Mouse (Mus musculus): ENCODE data around the gene Rapsn. TPM values are rescaled to one million over a fixed set of nuclear protein-coding genes. Genes with fewer than 3 reads are reported as not detected.
A peak's percentile ranks its signal among the peaks of the same experiment; 100 is the strongest.
"Not testable (repeated sequence)": the region's sequence is repeated elsewhere in the genome, so short reads cannot be mapped to it uniquely, and the experiment has no call there.

The Rapsn gene
- polyA plus RNA-seq, 1 experiment from 2014 or later, result 31.0 TPM

- 61% methylated on average over 8 of the region's 8 CpGs for WGBS
- ATAC-seq (ENCODE audit: insufficient number of reproducible peaks, insufficient read depth, low FRiP score, low read depth), result no peak
- H3K4me1 ChIP-seq (ENCODE audit: control insufficient read depth in 2 of 2, insufficient read depth in 2 of 2, low read length in 2 of 2), result peaks cover 8 to 9% of the 10 kb centered on the region in 2 experiments; a peak in 3 of 4 replicates
- H3K4me3 ChIP-seq (ENCODE audit: control insufficient read depth in 1 of 2, insufficient read depth in 1 of 2, low read depth in 1 of 2, low read length in 2 of 2), result no peak overlapping the region
- no peak overlapping the region for H3K9ac ChIP-seq (ENCODE audit: low read length)
- H3K27me3 ChIP-seq (ENCODE audit: control insufficient read depth, insufficient read depth, low read length), result no peaks in the 10 kb centered on the region
- no peaks in the 10 kb centered on the region for H3K9me3 ChIP-seq (ENCODE audit: control insufficient read depth, low read length)
- no peak overlapping the region for H3K27ac ChIP-seq (replicated peaks in 1 of 2; ENCODE audit: control insufficient read depth in 1 of 2, insufficient read depth in 1 of 2, low read depth in 2 of 2, low read length in 2 of 2)
- no peaks in the 10 kb centered on the region for H3K36me3 ChIP-seq (ENCODE audit: control insufficient read depth, insufficient read depth, low read length)
- H3K4me2 ChIP-seq (ENCODE audit: low read length), result no peak overlapping the region
Observed at GRCm38 (mm10) chr2:91041786-91042185, 6.4 kb downstream of the Rapsn start.

- H3K36me3 ChIP-seq (ENCODE audit: control insufficient read depth, insufficient read depth, low read length), result no peaks in the 10 kb centered on the region
Observed at GRCm38 (mm10) chr2:91042651-91043398, 7.4 kb downstream of the Rapsn start.

GRCm38 (mm10) chr2:91044727-91045126, 9.3 kb downstream of the Rapsn start:
- no peaks in the 10 kb centered on the region for H3K9me3 ChIP-seq (ENCODE audit: control insufficient read depth, low read length)
- peaks cover 8 to 9% of the 10 kb centered on the region in 2 experiments; a peak in 3 of 4 replicates for H3K4me1 ChIP-seq (ENCODE audit: control insufficient read depth in 2 of 2, insufficient read depth in 2 of 2, low read length in 2 of 2)
- no peak overlapping the region for H3K4me3 ChIP-seq (ENCODE audit: control insufficient read depth in 1 of 2, insufficient read depth in 1 of 2, low read depth in 1 of 2, low read length in 2 of 2)
- H3K27me3 ChIP-seq (ENCODE audit: control insufficient read depth, insufficient read depth, low read length), result no peaks in the 10 kb centered on the region
- H3K27ac ChIP-seq (replicated peaks in 1 of 2; ENCODE audit: control insufficient read depth in 1 of 2, insufficient read depth in 1 of 2, low read depth in 2 of 2, low read length in 2 of 2), result no peak overlapping the region
- no peak for ATAC-seq (ENCODE audit: insufficient number of reproducible peaks, insufficient read depth, low FRiP score, low read depth)
- WGBS, result 64% methylated on average over 13 of the region's 13 CpGs
- no peaks in the 10 kb centered on the region for H3K36me3 ChIP-seq (ENCODE audit: control insufficient read depth, insufficient read depth, low read length)
- H3K9ac ChIP-seq (ENCODE audit: low read length), result no peak overlapping the region
- no peak overlapping the region for H3K4me2 ChIP-seq (ENCODE audit: low read length)

More at GRCm38 (mm10) chr2:91042651-91043398, 7.4 kb downstream of the Rapsn start:
- no peaks in the 10 kb centered on the region for H3K27me3 ChIP-seq (ENCODE audit: control insufficient read depth, insufficient read depth, low read length)
- H3K9ac ChIP-seq (ENCODE audit: low read length), result no peak overlapping the region
- peaks cover 8 to 9% of the 10 kb centered on the region in 2 experiments; a peak in 3 of 4 replicates for H3K4me1 ChIP-seq (ENCODE audit: control insufficient read depth in 2 of 2, insufficient read depth in 2 of 2, low read length in 2 of 2)
- H3K4me3 ChIP-seq (ENCODE audit: control insufficient read depth in 1 of 2, insufficient read depth in 1 of 2, low read depth in 1 of 2, low read length in 2 of 2), result no peak overlapping the region
- no peaks in the 10 kb centered on the region for H3K9me3 ChIP-seq (ENCODE audit: control insufficient read depth, low read length)
- WGBS, result 66% methylated on average over 21 of the region's 21 CpGs
- no peak overlapping the region for H3K27ac ChIP-seq (replicated peaks in 1 of 2; ENCODE audit: control insufficient read depth in 1 of 2, insufficient read depth in 1 of 2, low read depth in 2 of 2, low read length in 2 of 2)
- H3K4me2 ChIP-seq (ENCODE audit: low read length), result no peak overlapping the region
- ATAC-seq (ENCODE audit: insufficient number of reproducible peaks, insufficient read depth, low FRiP score, low read depth), result no peak

GRCm38 (mm10) chr2:91045805-91046204, 10.4 kb downstream of the Rapsn start:
- H3K9ac ChIP-seq (ENCODE audit: low read length); H3K4me1 ChIP-seq (ENCODE audit: control insufficient read depth in 2 of 2, insufficient read depth in 2 of 2, low read length in 2 of 2); H3K27ac ChIP-seq (replicated peaks in 1 of 2; ENCODE audit: control insufficient read depth in 1 of 2, insufficient read depth in 1 of 2, low read depth in 2 of 2, low read length in 2 of 2); H3K4me2 ChIP-seq (ENCODE audit: low read length); H3K9me3 ChIP-seq (ENCODE audit: control insufficient read depth, low read length); H3K4me3 ChIP-seq (ENCODE audit: control insufficient read depth in 1 of 2, insufficient read depth in 1 of 2, low read depth in 1 of 2, low read length in 2 of 2); H3K36me3 ChIP-seq (ENCODE audit: control insufficient read depth, insufficient read depth, low read length); ATAC-seq (ENCODE audit: insufficient number of reproducible peaks, insufficient read depth, low FRiP score, low read depth); H3K27me3 ChIP-seq (ENCODE audit: control insufficient read depth, insufficient read depth, low read length): not testable (repeated sequence)
- WGBS, result 80% methylated on average over 1 of the region's 1 CpGs

- Histone ChIP-seq H3K27me3 (ENCODE audit: control insufficient read depth, insufficient read depth, low read length) (no peaks in the 10 kb centered on the region), H3K27ac (replicated peaks in 1 of 2; ENCODE audit: control insufficient read depth in 1 of 2, insufficient read depth in 1 of 2, low read depth in 2 of 2, low read length in 2 of 2) (no peak overlapping the region), H3K36me3 (ENCODE audit: control insufficient read depth, insufficient read depth, low read length) (peaks cover 12% of the 10 kb centered on the region; the same call in 1 of the 2 replicates), H3K4me1 (ENCODE audit: control insufficient read depth in 2 of 2, insufficient read depth in 2 of 2, low read length in 2 of 2) (peaks cover 8 to 9% of the 10 kb centered on the region in 2 experiments; a peak in 3 of 4 replicates), H3K9ac (ENCODE audit: low read length) (no peak overlapping the region), H3K9me3 (ENCODE audit: control insufficient read depth, low read length) (no peaks in the 10 kb centered on the region), H3K4me2 (ENCODE audit: low read length) (no peak overlapping the region), H3K4me3 (ENCODE audit: control insufficient read depth in 1 of 2, insufficient read depth in 1 of 2, low read depth in 1 of 2, low read length in 2 of 2) (no peak overlapping the region)
- ATAC-seq (ENCODE audit: insufficient number of reproducible peaks, insufficient read depth, low FRiP score, low read depth), result no peak
- 76% methylated on average over 9 of the region's 9 CpGs for WGBS
Observed at GRCm38 (mm10) chr2:91047359-91047758, 11.9 kb downstream of the Rapsn start.

- H3K36me3 ChIP-seq (ENCODE audit: control insufficient read depth, insufficient read depth, low read length), result peaks cover 31% of the 10 kb centered on the region
- WGBS, result 68% methylated on average over 3 of the region's 3 CpGs
Observed at GRCm38 (mm10) chr2:91051917-91052316, 16.5 kb downstream of the Rapsn start.

GRCm38 (mm10) chr2:91052752-91053151, 17.3 kb downstream of the Rapsn start:
- H3K4me1 ChIP-seq (ENCODE audit: control insufficient read depth in 2 of 2, insufficient read depth in 2 of 2, low read length in 2 of 2), result peaks cover 3 to 10% of the 10 kb centered on the region in 2 experiments; a peak in 3 of 4 replicates
- no peak overlapping the region for H3K27ac ChIP-seq (replicated peaks in 1 of 2; ENCODE audit: control insufficient read depth in 1 of 2, insufficient read depth in 1 of 2, low read depth in 2 of 2, low read length in 2 of 2)
- no peak for ATAC-seq (ENCODE audit: insufficient number of reproducible peaks, insufficient read depth, low FRiP score, low read depth)
- 59% methylated on average over 2 of the region's 2 CpGs for WGBS
- no peak overlapping the region for H3K4me3 ChIP-seq (ENCODE audit: control insufficient read depth in 1 of 2, insufficient read depth in 1 of 2, low read depth in 1 of 2, low read length in 2 of 2)
- no peak overlapping the region for H3K9ac ChIP-seq (ENCODE audit: low read length)
- H3K4me2 ChIP-seq (ENCODE audit: low read length), result peak overlapping the region; percentile 59; the same call in 1 of the 2 replicates
- no peaks in the 10 kb centered on the region for H3K9me3 ChIP-seq (ENCODE audit: control insufficient read depth, low read length)
- H3K36me3 ChIP-seq (ENCODE audit: control insufficient read depth, insufficient read depth, low read length), result peaks cover 39% of the 10 kb centered on the region
- no peaks in the 10 kb centered on the region for H3K27me3 ChIP-seq (ENCODE audit: control insufficient read depth, insufficient read depth, low read length)

More at GRCm38 (mm10) chr2:91051917-91052316, 16.5 kb downstream of the Rapsn start:
- Histone ChIP-seq H3K4me1 (ENCODE audit: control insufficient read depth in 2 of 2, insufficient read depth in 2 of 2, low read length in 2 of 2) (peaks cover 3 to 10% of the 10 kb centered on the region in 2 experiments; a peak in 3 of 4 replicates), H3K27ac (replicated peaks in 1 of 2; ENCODE audit: control insufficient read depth in 1 of 2, insufficient read depth in 1 of 2, low read depth in 2 of 2, low read length in 2 of 2) (no peak overlapping the region), H3K9ac (ENCODE audit: low read length) (no peak overlapping the region), H3K27me3 (ENCODE audit: control insufficient read depth, insufficient read depth, low read length) (no peaks in the 10 kb centered on the region), H3K4me2 (ENCODE audit: low read length) (no peak overlapping the region), H3K4me3 (ENCODE audit: control insufficient read depth in 1 of 2, insufficient read depth in 1 of 2, low read depth in 1 of 2, low read length in 2 of 2) (no peak overlapping the region), H3K9me3 (ENCODE audit: control insufficient read depth, low read length) (no peaks in the 10 kb centered on the region)
- ATAC-seq (ENCODE audit: insufficient number of reproducible peaks, insufficient read depth, low FRiP score, low read depth), result no peak
